Mouse (Mus musculus): Measurements from ENCODE around the gene Mmp11.
A peak's percentile ranks its signal among the peaks of the same experiment; 100 is the strongest.
"Not testable (repeated sequence)": the region's sequence is repeated elsewhere in the genome, so short reads cannot be mapped to it uniquely, and the experiment has no call there.

The Mmp11 gene

DNA sequence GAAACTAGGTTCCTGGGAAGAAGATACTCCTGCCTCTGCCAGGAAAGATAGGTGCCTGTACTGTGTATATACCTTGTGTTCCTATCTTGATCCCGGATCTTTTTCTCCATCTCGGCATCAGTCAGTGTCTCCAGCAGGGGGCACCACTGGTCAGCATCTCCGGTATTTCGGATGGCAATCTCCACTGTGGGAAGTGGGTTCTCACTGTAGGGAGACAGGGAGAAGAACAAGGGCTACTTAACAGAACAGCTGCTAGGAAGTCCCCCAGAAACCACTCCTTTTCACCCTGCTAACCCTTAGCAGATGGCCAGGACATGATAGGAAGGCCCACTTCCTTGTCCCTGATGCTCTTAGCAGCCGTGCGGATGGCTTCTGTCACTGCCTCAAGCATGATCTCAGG lies 38.9 kb downstream of the Mmp11 start:
- peak; percentile 47 to 69 for DNase-seq (ENCODE audit: low spot score in 2 of 2)

DNA sequence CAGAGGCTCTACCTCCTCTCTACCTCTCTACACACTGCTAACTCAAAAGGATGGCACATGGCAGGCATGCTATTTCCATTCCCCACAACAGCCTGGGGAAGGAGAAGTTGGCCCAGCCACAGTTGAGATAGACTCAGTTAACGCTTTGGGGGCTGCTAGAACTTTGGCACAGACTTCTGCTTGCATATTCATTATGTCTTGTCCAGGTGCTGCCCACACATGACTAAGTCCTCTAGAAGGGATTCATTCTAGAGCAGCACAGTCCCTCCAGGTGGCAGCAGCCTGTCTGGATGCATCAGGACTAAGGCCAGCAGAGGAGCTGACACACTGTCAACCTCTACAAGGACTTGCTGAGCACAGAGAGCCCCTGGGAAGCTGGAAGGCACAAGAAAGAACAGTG lies 40.1 kb downstream of the Mmp11 start:
- no peak for DNase-seq (ENCODE audit: low spot score in 2 of 2)

DNA sequence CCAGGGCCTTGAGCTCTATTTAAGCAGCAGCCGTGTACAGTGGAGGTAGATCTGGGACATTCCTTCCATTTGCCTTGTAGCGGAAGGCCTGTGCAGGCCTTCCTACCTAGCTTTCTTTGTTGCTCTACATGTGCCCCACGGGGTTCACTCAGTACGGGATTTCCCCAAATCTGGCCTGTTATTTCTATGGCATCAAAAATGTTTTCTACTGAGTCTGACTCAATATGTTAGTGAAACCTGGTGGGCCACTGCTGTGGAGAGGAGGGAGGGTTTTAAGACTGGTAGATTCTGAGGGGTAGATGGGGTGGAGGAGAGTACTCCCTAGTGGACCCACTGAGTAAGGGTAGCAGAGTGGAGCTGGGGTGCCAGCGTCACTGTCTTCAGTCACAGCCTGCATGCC lies 40.6 kb downstream of the Mmp11 start:
- no peak for DNase-seq (ENCODE audit: low spot score in 2 of 2)

DNA sequence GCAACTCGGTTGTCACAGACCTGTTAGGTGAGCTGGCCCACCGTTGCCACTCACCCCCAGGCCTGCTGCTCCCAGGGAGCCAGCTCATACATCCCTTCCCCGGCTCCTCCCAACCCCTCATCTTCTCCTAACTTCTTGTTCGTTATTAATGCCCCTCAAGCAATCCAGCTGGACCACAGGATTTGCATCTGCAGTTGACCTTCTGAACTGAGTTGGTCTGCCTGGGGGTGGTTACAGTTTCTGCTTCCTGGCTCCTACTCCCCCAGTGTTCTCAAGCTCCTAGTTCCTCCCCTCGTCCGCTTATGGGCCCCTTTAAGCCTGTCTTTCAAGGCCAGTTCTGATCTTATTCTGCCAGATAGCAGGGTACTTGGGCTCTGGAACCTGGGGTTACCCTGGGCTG lies 41.7 kb downstream of the Mmp11 start:
- no peak for DNase-seq (ENCODE audit: low spot score in 2 of 2)

DNA sequence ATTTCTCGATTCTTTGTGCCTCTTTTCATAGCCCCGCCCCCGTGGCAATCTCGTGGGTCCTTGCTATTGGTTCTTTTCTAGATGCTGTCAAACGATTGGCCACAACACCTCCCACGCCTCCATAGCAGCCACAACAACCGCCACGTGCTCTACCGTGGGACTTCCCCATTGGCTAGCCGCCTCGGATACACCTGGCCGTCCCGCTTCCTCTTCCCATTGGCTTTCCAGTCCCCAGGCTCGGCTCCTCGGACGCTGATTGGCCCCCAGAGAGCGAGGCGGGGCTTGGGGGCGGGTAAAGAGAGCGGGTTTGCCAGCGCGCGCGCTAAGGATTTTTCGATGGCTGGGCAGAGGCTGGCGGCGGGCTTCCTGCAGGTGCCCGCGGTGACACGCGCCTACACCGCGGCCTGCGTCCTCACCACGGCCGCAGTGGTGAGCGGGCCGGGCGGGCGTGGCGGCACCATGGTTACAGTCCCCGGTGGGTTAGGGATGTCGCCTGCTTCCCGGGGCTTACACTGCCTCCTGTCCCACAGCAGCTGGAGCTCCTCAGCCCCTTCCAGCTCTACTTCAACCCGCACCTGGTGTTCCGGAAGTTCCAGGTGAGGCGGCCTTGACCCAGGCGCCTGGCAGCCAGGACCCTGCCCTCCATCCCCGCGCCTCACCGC lies 43.1 kb downstream of the Mmp11 start, which contains the start of gene Derl3:
Gene Derl3 (plus strand): TSS at position 325 of the 662 bp plus-strand sequence.
- peak; percentile 82 to 92 for DNase-seq (ENCODE audit: low spot score in 2 of 2)

DNA sequence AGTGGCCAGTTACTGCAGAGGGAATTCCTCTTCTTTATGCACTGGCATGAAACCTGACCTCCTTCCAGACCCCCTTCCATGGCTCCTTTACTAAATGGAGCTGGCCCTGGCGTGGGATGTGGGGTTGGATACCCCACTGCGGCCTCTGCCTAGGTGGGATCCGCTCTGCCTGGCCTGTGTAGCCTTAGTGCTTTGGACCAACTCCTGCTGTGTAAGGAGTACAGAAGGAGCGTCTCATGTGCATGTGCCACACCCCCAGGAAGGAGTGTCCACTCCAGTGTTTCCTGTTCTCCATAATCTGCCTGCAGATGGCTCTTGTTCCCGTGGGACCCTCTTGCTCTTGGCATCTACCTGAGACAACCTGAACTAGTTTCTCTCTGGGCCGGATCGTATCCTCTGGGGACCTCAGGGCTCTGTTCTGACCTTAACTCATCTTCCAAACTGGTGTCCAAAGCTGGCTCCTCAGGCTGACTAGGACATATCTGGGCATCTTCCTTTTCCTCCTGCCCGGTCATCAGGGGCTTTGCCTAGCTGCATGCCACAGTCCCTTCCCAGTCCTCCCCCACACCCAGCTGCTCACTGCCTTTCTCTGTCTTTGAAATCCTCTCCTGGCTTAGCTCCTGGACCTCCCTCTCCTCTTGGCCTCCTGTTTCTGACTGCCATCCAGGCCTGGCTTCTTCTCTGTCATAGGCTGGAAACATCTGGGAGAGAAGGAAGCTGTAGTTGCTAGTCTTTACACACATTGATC lies 46.7 kb downstream of the Mmp11 start:
- no peak for DNase-seq (ENCODE audit: low spot score in 2 of 2)

DNA sequence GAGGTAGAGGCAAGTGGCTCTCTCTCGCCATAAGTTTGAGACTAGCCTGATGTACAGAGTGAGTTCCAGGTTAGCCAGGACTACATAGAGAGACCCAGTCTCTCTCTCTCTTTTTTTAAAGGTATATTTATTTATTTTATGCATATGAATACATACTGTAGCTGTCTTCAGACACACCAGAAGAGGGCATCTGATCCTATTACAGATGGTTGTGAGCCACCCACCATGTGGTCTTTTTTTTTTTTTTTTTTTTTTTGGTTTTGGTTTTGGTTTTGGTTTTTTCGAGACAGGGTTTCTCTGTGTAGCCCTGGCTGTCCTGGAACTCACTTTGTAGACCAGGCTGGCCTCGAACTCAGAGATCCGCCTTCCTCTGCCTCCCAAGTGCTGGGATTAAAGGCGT lies 48.8 kb downstream of the Mmp11 start:
- DNase-seq (ENCODE audit: low spot score in 2 of 2) = not testable (repeated sequence)

DNA sequence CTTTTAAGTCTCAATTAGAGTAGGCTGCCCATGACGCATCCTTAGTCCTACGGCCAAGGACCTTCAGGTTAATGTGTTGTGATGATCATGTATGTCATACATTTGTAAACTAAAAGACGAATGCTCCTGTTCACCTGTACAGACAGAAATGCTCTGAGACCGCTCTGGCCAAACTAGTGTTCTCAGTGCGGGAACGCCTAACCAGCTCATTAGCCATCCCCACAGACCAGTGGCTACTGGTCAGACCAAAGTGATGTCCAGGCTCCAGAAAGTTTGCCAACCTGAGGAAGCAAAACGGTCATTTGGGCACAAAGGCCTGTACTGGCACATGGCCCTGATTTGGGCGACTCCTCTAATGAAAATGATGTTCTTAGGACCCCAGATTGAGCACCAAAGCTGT lies 51.6 kb downstream of the Mmp11 start:
- DNase-seq (ENCODE audit: low spot score in 2 of 2) = no peak

DNA sequence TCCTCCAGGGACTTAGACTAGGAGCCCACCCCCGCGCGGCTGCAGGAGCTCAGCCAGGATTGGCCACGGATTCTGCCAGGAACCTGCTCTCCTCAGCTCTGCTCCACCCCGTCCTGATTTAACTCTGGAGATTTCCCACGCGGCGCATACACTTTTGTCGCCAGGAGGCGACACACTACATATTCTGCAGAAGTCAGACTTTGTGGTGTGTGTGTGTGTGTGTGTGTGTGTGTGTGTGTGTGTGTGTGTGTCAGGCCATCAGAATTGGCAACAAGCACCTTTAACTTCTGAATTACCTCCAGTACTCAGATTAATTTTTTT lies 53.1 kb downstream of the Mmp11 start:
- peak; percentile 64 to 81 for DNase-seq (ENCODE audit: low spot score in 2 of 2)

DNA sequence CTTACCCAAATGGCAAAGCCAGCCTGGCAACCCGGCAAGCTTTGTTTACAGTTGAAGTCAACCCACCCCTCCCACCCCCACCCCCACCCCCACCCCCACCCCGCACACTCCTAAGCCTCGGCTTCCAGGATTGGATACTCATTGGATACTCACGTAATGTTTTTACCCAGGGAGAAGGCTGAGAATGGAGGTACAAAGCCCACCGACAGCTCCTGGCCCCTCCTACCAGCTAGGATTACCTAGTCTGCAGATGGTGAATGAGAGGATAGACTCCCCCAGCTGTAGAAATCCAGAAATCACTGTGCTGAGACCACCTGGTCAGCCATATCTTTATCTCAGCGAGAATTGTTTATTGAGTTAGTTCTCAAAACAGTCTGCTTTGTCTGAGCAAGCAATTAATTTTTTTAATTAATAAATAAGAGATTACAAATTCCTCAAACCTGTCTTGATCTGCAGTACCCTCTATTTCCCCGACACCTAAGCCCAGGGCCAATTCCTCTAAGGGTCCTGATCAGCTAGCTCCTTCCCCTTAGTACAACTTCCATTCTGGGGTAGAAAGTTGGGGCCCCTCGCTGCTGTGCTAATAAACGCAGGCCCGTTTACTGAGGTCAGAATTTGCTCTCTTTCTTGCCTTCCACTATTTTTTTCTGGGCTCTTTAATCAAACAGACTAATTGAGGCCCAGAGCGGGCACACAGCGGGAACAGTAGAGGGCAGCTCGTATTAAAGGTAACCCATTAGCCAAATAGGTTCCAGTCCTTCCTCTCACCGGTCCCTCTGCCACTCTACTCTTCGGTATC lies 53.7 kb downstream of the Mmp11 start:
- DNase-seq (ENCODE audit: low spot score in 2 of 2) = no peak

DNA sequence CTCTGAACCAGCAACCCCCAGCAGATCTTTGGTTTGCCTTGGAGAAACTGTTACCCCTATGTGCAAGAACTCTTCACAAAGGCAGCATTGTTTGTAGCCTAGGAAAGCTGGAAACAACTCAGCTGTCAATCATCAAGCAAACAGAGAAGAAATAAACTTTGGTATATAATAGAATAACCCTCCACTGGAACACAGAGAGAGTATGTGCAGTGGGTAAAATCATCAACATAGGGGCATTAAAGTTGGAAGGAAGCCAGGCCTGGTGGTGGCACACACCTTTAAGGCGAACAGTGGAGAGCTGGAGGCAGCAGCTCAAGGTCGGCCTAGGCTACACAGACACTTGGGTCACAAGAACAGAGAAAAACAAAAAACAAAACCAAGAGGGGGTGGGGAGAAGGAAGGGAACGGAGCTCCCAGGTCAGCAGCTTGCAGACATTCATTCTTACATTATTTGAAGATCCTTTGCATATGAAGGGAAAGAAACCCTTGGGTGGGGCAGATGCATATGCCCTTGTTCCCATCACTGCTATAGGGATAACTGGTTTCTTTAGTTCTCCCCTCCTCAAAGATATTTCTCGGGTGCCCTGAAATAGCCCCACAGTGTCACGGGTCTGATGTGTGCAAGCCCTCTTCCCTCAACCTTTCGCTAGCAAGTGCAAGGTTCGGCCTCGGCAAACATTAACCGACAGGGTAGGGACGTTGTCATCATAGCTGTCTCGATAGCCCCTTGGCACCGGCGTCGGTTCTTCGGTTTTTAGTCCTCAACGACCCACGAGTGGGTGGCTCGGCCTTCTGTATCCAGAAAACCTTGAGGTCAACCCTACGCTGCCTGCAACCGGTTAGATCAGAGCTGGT lies 54.5 kb downstream of the Mmp11 start:
- no peak for DNase-seq (ENCODE audit: low spot score in 2 of 2)

DNA sequence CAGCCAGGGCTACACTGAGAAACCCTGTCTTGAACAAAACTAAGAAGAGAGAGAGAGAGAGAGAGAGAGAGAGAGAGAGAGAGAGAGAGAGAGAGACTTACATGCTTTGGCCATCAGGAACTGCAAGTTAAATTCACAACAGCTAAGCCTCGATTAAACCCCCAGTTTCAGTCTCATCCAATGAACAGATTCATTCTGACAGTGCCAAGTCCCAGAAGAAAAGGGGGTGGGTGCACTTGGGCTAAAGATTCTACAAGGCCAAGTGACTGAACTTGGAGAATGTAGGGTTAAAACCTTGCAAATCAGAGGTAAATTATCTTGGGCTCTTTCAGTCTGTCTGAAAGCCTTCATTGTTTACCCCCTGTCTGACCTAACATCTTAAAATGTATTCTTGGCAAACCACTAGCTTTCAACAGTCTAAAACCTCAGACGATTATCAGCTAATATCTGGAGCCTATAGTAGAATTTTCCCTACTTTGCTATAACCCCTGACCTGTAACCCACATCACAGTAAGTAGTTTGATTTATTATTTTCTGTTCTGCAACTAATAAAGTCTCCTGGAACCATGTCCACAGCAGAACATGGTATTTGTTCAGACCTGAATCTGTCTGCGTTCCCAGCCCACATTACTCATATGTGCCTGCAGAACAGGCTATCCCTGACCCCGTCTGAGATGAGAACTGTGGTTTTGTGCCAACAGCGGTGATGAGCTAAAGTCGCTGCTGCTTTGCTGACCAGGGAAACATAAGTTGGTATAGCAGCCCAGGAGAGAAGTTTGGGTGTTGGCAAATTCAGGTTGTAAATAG lies 55.3 kb downstream of the Mmp11 start:
- DNase-seq (ENCODE audit: low spot score in 2 of 2) = peak in 1 of 2 experiments; percentile 50

DNA sequence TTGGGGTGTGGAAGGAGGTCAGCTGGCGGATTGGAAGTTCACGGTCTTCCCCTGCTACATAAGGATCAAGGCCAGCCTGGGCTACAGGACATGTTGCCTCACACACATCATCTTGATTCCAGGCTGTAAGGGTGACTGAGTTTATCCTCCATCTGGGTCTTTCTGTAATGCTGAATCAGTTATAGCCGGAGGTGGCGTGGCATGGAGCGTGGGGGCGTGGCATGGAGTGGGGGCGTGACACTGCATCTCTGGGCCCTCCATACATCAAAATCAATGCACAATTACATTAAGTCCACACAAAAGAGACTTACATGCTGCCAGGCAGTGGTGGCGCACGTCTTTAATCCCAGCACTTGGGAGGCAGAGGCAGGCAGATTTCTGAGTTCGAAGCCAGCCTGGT lies 55.9 kb downstream of the Mmp11 start:
- no peak for DNase-seq (ENCODE audit: low spot score in 2 of 2)

DNA sequence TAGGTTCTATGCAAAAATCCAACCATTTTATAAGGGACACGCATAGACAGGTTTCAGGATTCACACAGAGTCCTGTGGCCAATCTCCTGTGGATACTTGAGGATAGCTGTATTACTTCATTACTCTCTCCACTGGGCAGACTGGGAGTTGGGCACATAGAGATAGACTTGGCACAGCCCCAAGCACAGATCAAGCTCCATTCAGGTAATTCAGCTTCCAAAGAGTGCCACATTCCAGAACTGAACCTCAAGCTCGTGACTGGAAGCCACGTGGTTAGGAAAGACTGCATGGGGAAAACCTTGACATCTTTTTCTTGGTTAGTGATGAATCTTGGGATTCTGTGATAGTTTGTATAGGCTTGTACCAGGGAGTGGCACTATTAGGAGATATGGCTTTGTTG lies 57.5 kb downstream of the Mmp11 start:
- no peak for DNase-seq (ENCODE audit: low spot score in 2 of 2)

DNA sequence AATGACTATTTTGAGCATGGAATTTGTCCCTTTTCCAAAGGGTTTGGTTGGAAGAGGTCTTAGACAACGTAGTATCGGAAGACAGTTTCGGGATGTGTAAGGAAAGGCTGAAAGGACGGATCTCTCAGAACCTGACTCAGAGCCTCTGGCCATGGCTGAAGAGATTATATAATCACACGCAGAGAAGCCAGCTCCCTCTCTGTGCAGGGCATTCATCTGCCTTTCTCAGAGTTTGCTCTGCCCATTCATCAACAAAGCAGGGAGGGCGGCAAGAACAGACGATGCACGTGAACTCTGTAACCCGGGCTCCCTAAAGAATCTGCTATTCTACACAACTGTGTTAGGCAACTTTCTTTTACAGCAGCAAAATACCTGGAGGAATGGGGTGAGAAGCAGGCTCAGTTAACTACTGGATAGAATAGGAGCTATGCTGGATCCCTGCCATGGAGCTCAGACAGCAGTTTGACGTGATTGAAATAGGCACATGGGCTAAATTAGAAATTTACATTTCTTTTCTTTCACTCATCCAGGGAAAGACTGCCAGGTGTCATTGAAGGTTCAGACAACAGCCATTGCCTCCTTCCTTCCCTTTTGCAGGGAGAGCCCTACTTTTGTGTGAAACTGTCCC lies 62.6 kb downstream of the Mmp11 start:
- DNase-seq (ENCODE audit: low spot score in 2 of 2) = no peak

Measured in urinary bladder, postnatal 36 days (tissue).